Mouse (Mus musculus): ENCODE results near the gene Gm20604. TPM values are rescaled to one million over a fixed set of nuclear protein-coding genes. Genes with fewer than 3 reads are reported as not detected.

The Gm20604 gene
- polyA plus RNA-seq, 1 experiment, result 14.2 TPM

DNA sequence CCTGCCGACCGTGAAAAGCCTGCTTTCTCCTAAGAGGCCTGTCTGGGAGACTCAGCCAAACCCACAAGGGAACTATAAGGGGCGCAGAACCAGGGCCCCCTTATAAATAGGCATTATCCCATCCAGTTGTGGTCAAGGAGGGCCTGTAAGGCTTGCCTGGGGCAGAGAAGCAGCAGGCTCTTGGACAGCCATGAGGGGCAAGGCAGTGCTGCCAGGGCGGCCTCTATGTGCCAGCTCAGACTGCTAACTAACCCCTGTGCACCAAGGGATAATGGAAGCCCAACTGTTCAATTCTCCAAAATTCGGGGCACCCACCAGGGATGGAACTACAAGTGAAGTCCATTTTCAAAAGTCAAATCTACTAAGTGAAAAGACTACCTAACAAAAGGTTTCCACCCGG lies 55.0 kb downstream of the Gm20604 start:
- H3K4me1 ChIP-seq (ENCODE audit: control insufficient read depth, insufficient read depth, low read length), result peaks cover 16% of the 10 kb centered on the region

DNA sequence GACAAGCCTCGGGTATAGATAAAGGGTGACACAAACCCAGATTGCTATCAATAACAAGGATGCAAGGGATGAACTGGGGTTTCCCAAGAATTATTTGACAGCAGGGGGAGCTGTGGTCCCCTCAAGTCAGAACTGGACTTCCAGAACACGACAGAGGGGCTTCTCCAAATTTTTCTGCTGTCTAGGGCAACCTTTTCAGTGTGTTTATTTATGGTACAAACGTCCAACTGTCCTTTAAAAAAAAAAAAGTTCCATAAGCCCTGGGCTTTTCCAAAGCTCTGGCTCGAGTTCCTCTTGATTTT lies 55.4 kb downstream of the Gm20604 start:
- Histone ChIP-seq H3K4me1 (ENCODE audit: control insufficient read depth, insufficient read depth, low read length) (peaks cover 20% of the 10 kb centered on the region), H3K36me3 (ENCODE audit: control insufficient read depth, insufficient read depth, low read length, poor library complexity, severe bottlenecking) (no peaks in the 10 kb centered on the region), H3K9me3 (replicated peaks; ENCODE audit: control insufficient read depth, insufficient read depth, low read length, poor library complexity, severe bottlenecking) (no peaks in the 10 kb centered on the region), H3K4me3 (ENCODE audit: low read depth, low read length) (peak overlapping the region; percentile 99), H3K9ac (ENCODE audit: low read depth, poor library complexity, severe bottlenecking) (peak overlapping the region; percentile 80), H3K27ac (ENCODE audit: insufficient read depth, low read length) (peak overlapping the region; percentile 55; the same call in 1 of the 2 replicates), H3K27me3 (ENCODE audit: control insufficient read depth, insufficient read depth, low read length, poor library complexity, severe bottlenecking) (no peaks in the 10 kb centered on the region)
- no peak for TF ChIP-seq EP300 (IDR thresholded peaks at IDR 0.05; ENCODE audit: insufficient read depth, low read depth, low read length)
- TF ChIP-seq CTCF (IDR thresholded peaks at IDR 0.05; ENCODE audit: low read depth, low read length), result peak; percentile 9

More for the DNA sequence above, 55.0 kb downstream of the Gm20604 start:
- H3K36me3 ChIP-seq (ENCODE audit: control insufficient read depth, insufficient read depth, low read length, poor library complexity, severe bottlenecking), result no peaks in the 10 kb centered on the region
- TF ChIP-seq EP300 (IDR thresholded peaks at IDR 0.05; ENCODE audit: insufficient read depth, low read depth, low read length), result no peak
- TF ChIP-seq CTCF (IDR thresholded peaks at IDR 0.05; ENCODE audit: low read depth, low read length), result no peak
- no peak for TF ChIP-seq POLR2A (IDR thresholded peaks at IDR 0.05; ENCODE audit: insufficient read depth, low read length)
- H3K27ac ChIP-seq (ENCODE audit: insufficient read depth, low read length), result 0 out of 2 replicates have a peak overlapping the region, but pooled peaks have one; percentile 8
- peak overlapping the region; percentile 99 for H3K4me3 ChIP-seq (ENCODE audit: low read depth, low read length)
- H3K27me3 ChIP-seq (ENCODE audit: control insufficient read depth, insufficient read depth, low read length, poor library complexity, severe bottlenecking), result no peaks in the 10 kb centered on the region
- no peaks in the 10 kb centered on the region for H3K9me3 ChIP-seq (replicated peaks; ENCODE audit: control insufficient read depth, insufficient read depth, low read length, poor library complexity, severe bottlenecking)
- H3K9ac ChIP-seq (ENCODE audit: low read depth, poor library complexity, severe bottlenecking), result peak overlapping the region; percentile 80

DNA sequence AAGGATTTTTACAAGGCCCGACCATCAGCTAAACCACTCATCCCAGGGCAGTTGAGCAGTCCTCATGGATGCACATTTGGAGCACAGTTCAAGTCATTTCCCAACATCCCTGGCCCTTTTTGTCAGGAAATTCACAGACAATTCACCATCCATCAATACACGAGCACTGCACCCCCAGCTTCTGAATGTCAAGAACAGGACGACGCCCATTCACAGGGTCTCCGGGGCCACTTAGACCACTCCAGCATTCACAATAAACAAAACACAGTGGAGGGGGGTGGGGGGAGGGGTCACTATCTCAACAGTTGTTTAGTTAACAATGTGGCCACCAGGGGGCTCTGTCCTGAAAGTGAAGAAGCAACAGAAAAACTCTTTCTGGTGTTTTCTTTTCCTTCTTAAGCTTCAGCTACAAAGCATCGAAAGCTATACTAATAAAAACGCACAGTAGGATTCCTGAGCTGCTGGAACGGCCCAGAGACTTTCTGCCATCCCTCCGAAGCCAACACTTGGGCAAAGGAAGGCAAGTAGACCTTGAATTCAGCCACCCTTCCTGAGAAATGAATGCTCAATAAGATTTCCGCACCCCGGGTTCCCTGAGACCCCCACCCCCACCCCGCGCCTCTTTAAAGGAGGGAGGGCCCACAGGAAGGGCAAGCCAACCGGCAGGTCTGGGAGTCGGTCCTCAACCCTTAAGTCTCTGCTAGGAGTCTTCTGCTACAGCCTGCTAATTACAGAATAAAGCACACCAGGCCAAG lies 55.9 kb downstream of the Gm20604 start:
- Histone ChIP-seq H3K4me3 (ENCODE audit: low read depth, low read length) (peak overlapping the region; percentile 99), H3K27me3 (ENCODE audit: control insufficient read depth, insufficient read depth, low read length, poor library complexity, severe bottlenecking) (no peaks in the 10 kb centered on the region), H3K36me3 (ENCODE audit: control insufficient read depth, insufficient read depth, low read length, poor library complexity, severe bottlenecking) (no peaks in the 10 kb centered on the region), H3K4me1 (ENCODE audit: control insufficient read depth, insufficient read depth, low read length) (peaks cover 20% of the 10 kb centered on the region), H3K27ac (ENCODE audit: insufficient read depth, low read length) (peak overlapping the region; percentile 55), H3K9me3 (replicated peaks; ENCODE audit: control insufficient read depth, insufficient read depth, low read length, poor library complexity, severe bottlenecking) (no peaks in the 10 kb centered on the region), H3K9ac (ENCODE audit: low read depth, poor library complexity, severe bottlenecking) (peak overlapping the region; percentile 80)
- TF ChIP-seq EP300 (IDR thresholded peaks at IDR 0.05; ENCODE audit: insufficient read depth, low read depth, low read length), result no peak
- no peak for TF ChIP-seq CTCF (IDR thresholded peaks at IDR 0.05; ENCODE audit: low read depth, low read length)

DNA sequence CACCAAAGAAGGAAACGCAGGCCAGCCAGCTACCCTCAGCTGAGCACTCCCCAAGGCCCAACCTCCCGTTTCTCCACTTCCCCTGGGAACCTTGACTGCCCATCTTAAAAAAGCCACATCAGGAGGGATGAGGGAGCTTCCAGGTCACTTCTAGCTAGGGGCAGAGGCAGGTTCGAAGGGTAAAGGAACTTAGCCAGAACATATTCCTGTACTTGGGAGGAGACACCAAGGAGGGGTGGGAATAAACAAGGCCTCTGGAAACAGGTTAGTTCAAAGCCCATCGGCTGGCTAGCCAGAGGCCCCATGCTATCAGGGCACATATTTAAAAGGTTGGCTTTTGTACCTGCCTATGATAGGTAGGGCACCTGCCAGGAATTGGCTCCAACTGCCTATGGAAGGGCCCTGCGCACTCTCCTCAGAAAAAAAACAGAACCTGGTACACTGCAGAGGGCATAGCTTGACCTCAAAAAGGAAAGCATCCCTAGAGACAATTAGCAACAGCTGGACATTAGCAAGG lies 56.7 kb downstream of the Gm20604 start:
- no peaks in the 10 kb centered on the region for H3K27me3 ChIP-seq (ENCODE audit: control insufficient read depth, insufficient read depth, low read length, poor library complexity, severe bottlenecking)
- H3K4me3 ChIP-seq (ENCODE audit: low read depth, low read length), result peak overlapping the region; percentile 55; the same call in 1 of the 2 replicates
- TF ChIP-seq EP300 (IDR thresholded peaks at IDR 0.05; ENCODE audit: insufficient read depth, low read depth, low read length), result no peak
- TF ChIP-seq POLR2A (IDR thresholded peaks at IDR 0.05; ENCODE audit: insufficient read depth, low read length), result no peak
- TF ChIP-seq CTCF (IDR thresholded peaks at IDR 0.05; ENCODE audit: low read depth, low read length), result no peak
- no peaks in the 10 kb centered on the region for H3K36me3 ChIP-seq (ENCODE audit: control insufficient read depth, insufficient read depth, low read length, poor library complexity, severe bottlenecking)
- peak overlapping the region; percentile 33; the same call in 1 of the 2 replicates for H3K27ac ChIP-seq (ENCODE audit: insufficient read depth, low read length)
- peak overlapping the region; percentile 80; the same call in 1 of the 2 replicates for H3K9ac ChIP-seq (ENCODE audit: low read depth, poor library complexity, severe bottlenecking)
- no peaks in the 10 kb centered on the region for H3K9me3 ChIP-seq (replicated peaks; ENCODE audit: control insufficient read depth, insufficient read depth, low read length, poor library complexity, severe bottlenecking)
- H3K4me1 ChIP-seq (ENCODE audit: control insufficient read depth, insufficient read depth, low read length), result peaks cover 25% of the 10 kb centered on the region

DNA sequence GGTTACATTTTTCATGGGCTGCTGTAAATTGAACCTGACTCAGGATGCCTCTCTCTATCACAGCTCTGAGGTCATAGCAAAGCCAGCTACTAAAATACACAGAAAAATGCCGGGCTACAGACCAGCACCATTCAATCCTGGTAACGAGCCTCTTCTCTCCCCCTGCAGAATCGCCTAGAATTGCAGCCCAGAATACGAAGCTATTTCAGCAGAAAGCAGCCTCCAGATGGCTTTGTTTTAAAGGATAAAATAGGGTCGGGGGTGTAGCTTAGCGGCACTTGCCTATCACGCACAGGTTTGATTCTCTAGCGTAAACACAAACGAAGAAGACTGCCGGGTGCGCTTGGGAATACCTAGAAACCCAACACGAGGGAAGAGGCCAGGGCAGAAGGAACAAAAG lies 58.0 kb downstream of the Gm20604 start:
- Histone ChIP-seq H3K9ac (ENCODE audit: low read depth, poor library complexity, severe bottlenecking) (no peak overlapping the region), H3K27me3 (ENCODE audit: control insufficient read depth, insufficient read depth, low read length, poor library complexity, severe bottlenecking) (no peaks in the 10 kb centered on the region), H3K4me3 (ENCODE audit: low read depth, low read length) (no peak overlapping the region), H3K9me3 (replicated peaks; ENCODE audit: control insufficient read depth, insufficient read depth, low read length, poor library complexity, severe bottlenecking) (no peaks in the 10 kb centered on the region), H3K36me3 (ENCODE audit: control insufficient read depth, insufficient read depth, low read length, poor library complexity, severe bottlenecking) (no peaks in the 10 kb centered on the region), H3K4me1 (ENCODE audit: control insufficient read depth, insufficient read depth, low read length) (peaks cover 26% of the 10 kb centered on the region), H3K27ac (ENCODE audit: insufficient read depth, low read length) (no peak overlapping the region)
- no peak for TF ChIP-seq EP300 (IDR thresholded peaks at IDR 0.05; ENCODE audit: insufficient read depth, low read depth, low read length)
- TF ChIP-seq CTCF (IDR thresholded peaks at IDR 0.05; ENCODE audit: low read depth, low read length), result no peak
- TF ChIP-seq POLR2A (IDR thresholded peaks at IDR 0.05; ENCODE audit: insufficient read depth, low read length), result no peak

DNA sequence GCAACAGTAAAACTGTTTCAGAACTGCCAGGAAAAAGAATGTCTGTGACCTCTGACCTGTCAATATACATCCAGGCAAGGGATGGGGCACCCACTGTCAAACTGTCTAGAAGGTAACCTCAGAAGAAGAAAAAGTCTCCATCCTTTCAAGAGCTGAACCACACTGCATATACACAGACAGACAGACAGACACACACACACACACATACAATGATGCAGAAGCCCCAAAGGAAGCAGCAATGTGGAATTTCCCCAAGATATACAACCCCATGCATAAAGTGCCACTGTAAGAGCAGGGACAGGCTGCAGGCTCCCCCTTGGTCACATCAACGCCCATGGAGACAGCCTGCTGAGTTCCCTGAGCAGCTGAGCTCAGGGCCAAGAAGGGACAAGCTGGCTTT lies 59.3 kb downstream of the Gm20604 start:
- Histone ChIP-seq H3K36me3 (ENCODE audit: control insufficient read depth, insufficient read depth, low read length, poor library complexity, severe bottlenecking) (no peaks in the 10 kb centered on the region), H3K27ac (ENCODE audit: insufficient read depth, low read length) (no peak overlapping the region), H3K4me1 (ENCODE audit: control insufficient read depth, insufficient read depth, low read length) (peaks cover 30% of the 10 kb centered on the region), H3K27me3 (ENCODE audit: control insufficient read depth, insufficient read depth, low read length, poor library complexity, severe bottlenecking) (no peaks in the 10 kb centered on the region), H3K9me3 (replicated peaks; ENCODE audit: control insufficient read depth, insufficient read depth, low read length, poor library complexity, severe bottlenecking) (no peaks in the 10 kb centered on the region), H3K4me3 (ENCODE audit: low read depth, low read length) (no peak overlapping the region), H3K9ac (ENCODE audit: low read depth, poor library complexity, severe bottlenecking) (no peak overlapping the region)
- TF ChIP-seq EP300 (IDR thresholded peaks at IDR 0.05; ENCODE audit: insufficient read depth, low read depth, low read length) (no peak), POLR2A (IDR thresholded peaks at IDR 0.05; ENCODE audit: insufficient read depth, low read length) (no peak), CTCF (IDR thresholded peaks at IDR 0.05; ENCODE audit: low read depth, low read length) (no peak)

Measured in ES-Bruce4 (cell line).